Mouse (Mus musculus) heart, postnatal 0 days (tissue): ENCODE results near the gene Ss18l1. TPM values are rescaled to one million over a fixed set of nuclear protein-coding genes. Genes with fewer than 3 reads are reported as not detected.

Experiments used
- ATAC-seq: fragments of 200-750 bp; cut with Nextera tagmentation; 2 replicates; pipeline ENCODE4 v1.8.0; 2017; ENCODE audit warnings: low read depth, moderate number of reproducible peaks, moderate library complexity; ENCODE audit not compliant: insufficient read depth
- DNase-seq: peaks from one replicate; pipeline ENCODE4 v3.0.0-alpha.2; 2016; ENCODE audit warnings: low spot score
- H3K27ac ChIP-seq: fragments of 300-500 bp; sonication (generic); 2 replicates; pipeline ENCODE4 v1.5.1; 2014; ENCODE audit warnings: low read depth, mild to moderate bottlenecking
- H3K27me3 ChIP-seq: fragments of 300-500 bp; sonication (generic); 2 replicates; pipeline ENCODE4 v1.6.1; 2014; ENCODE audit warnings: low read length, mixed read lengths; ENCODE audit not compliant: control insufficient read depth, insufficient read depth
- H3K36me3 ChIP-seq: fragments of 300-500 bp; sonication (generic); replicated peaks from 2 replicates; pipeline ENCODE4 v1.6.1; 2014; ENCODE audit warnings: low read length, mixed read lengths; ENCODE audit not compliant: control insufficient read depth, insufficient read depth
- H3K4me1 ChIP-seq: fragments of 300-500 bp; sonication (generic); 2 replicates; pipeline ENCODE4 v1.6.1; 2014; ENCODE audit warnings: antibody characterized with exemption; ENCODE audit not compliant: control insufficient read depth, insufficient read depth
- H3K4me2 ChIP-seq: fragments of 300-500 bp; sonication (generic); 2 replicates; pipeline ENCODE4 v1.6.1; 2014; ENCODE audit warnings: low read depth, mild to moderate bottlenecking, low read length, moderate library complexity
- H3K4me3 ChIP-seq: fragments of 300-500 bp; sonication (generic); 2 replicates; pipeline ENCODE4 v1.5.1; 2014; ENCODE audit warnings: low read depth, low read length
- H3K9ac ChIP-seq: fragments of 300-500 bp; sonication (generic); replicated peaks from 2 replicates; pipeline ENCODE4 v1.6.1; 2014; ENCODE audit warnings: low read depth, low read length, mixed read lengths
- H3K9me3 ChIP-seq: fragments of 300-500 bp; sonication (generic); replicated peaks from 2 replicates; pipeline ENCODE4 v1.6.1; 2016; ENCODE audit warnings: low read length; ENCODE audit not compliant: control insufficient read depth
- CTCF ChIP-seq: IDR thresholded peaks from 2 replicates; pipeline ENCODE4 v1.5.1; 2016; ENCODE audit warnings: antibody characterized with exemption, control low read depth, low read depth
- EP300 ChIP-seq: IDR thresholded peaks from 2 replicates; pipeline ENCODE4 v1.6.1; 2016; ENCODE audit warnings: antibody characterized with exemption, low read depth
- WGBS: fragments of 180-500 bp; shearing (Covaris S2); extraction: QIAGEN DNeasy Blood & Tissue Kit; methylation state at CpG from one replicate; pipeline ENCODE4 v1.1.7; 2014; 5-methylcytosine and 5-hydroxymethylcytosine counted together
- polyA plus RNA-seq: library from polyadenylated mRNA; unstranded; fragments of >200 nt; fragmentation: Nextera tagmentation; extraction: Ambion mirVana; gene quantifications from 2 replicates; pipeline ENCODE4 v1.2.1, GENCODE M21; 2015
- total RNA-seq: library from RNA; depleted of rRNA; stranded (reverse); fragments of >200 nt; gene quantifications from 2 replicates; pipeline ENCODE4 v1.2.3, GENCODE M21; 2014; ENCODE audit warnings: low replicate concordance

Gene Ss18l1
- total and polyA plus RNA-seq, 2 experiments from 2014 or later, result 2.3 to 5.3 TPM

- Histone ChIP-seq H3K9ac (no peak overlapping the region), H3K27me3 (peaks cover 26% of the 10 kb centered on the region), H3K9me3 (no peaks in the 10 kb centered on the region), H3K4me3 (no peak overlapping the region), H3K36me3 (no peaks in the 10 kb centered on the region), H3K4me2 (no peak overlapping the region), H3K4me1 (0 out of 2 replicates have a peak, but pooled peaks cover 14% of the 10 kb centered on the region), H3K27ac (no peak overlapping the region)
- DNase-seq, result no peak
- TF ChIP-seq EP300 (no peak), CTCF (no peak)
- no peak for ATAC-seq
- WGBS, result 44% methylated on average over 6 of the region's 6 CpGs
Observed at GRCm38 (mm10) chr2:180108285-180108684, 66.0 kb downstream of the Ss18l1 start.

- H3K4me2 ChIP-seq, result no peak overlapping the region
- H3K9me3 ChIP-seq, result no peaks in the 10 kb centered on the region
- TF ChIP-seq CTCF (peak; percentile 34; the same call in 1 of the 2 replicates), EP300 (no peak)
- H3K36me3 ChIP-seq, result no peaks in the 10 kb centered on the region
- no peak for DNase-seq
- no peak overlapping the region for H3K4me3 ChIP-seq
- no peak for ATAC-seq
- no peak overlapping the region for H3K27ac ChIP-seq
- 53% methylated on average over 17 of the region's 17 CpGs for WGBS
- peaks cover 28% of the 10 kb centered on the region for H3K4me1 ChIP-seq
- H3K27me3 ChIP-seq, result no peaks in the 10 kb centered on the region
- H3K9ac ChIP-seq, result no peak overlapping the region
Observed at GRCm38 (mm10) chr2:180113909-180114890, 71.9 kb downstream of the Ss18l1 start.

GRCm38 (mm10) chr2:180115279-180115678 is 73.0 kb downstream of the Ss18l1 start:
- 3% methylated on average over 6 of the region's 6 CpGs for WGBS
- Histone ChIP-seq H3K27me3 (no peaks in the 10 kb centered on the region), H3K9me3 (no peaks in the 10 kb centered on the region), H3K27ac (0 out of 2 replicates have a peak overlapping the region, but pooled peaks have one; percentile 27), H3K9ac (no peak overlapping the region), H3K4me3 (no peak overlapping the region), H3K4me1 (peaks cover 34% of the 10 kb centered on the region), H3K4me2 (no peak overlapping the region), H3K36me3 (no peaks in the 10 kb centered on the region)
- DNase-seq, result peak; percentile 36
- TF ChIP-seq CTCF (no peak), EP300 (no peak)
- no peak for ATAC-seq

GRCm38 (mm10) chr2:180116081-180116493 is 73.8 kb downstream of the Ss18l1 start:
- peaks cover 40% of the 10 kb centered on the region for H3K4me1 ChIP-seq

GRCm38 (mm10) chr2:180116741-180117484 is 74.6 kb downstream of the Ss18l1 start:
- H3K4me3 ChIP-seq, result no peak overlapping the region
- DNase-seq (no peak), ATAC-seq (no peak)
- 69% methylated on average over 8 of the region's 8 CpGs for WGBS
- H3K36me3 ChIP-seq, result no peaks in the 10 kb centered on the region
- TF ChIP-seq CTCF (no peak), EP300 (no peak)
- no peaks in the 10 kb centered on the region for H3K9me3 ChIP-seq
- H3K27me3 ChIP-seq, result no peaks in the 10 kb centered on the region
- no peak overlapping the region for H3K27ac ChIP-seq
- peaks cover 40% of the 10 kb centered on the region for H3K4me1 ChIP-seq
- H3K9ac ChIP-seq, result no peak overlapping the region
- H3K4me2 ChIP-seq, result no peak overlapping the region

More at GRCm38 (mm10) chr2:180116081-180116493, 73.8 kb downstream of the Ss18l1 start:
- no peak for DNase-seq
- TF ChIP-seq EP300, result no peak
- no peak for TF ChIP-seq CTCF
- H3K9me3 ChIP-seq, result no peaks in the 10 kb centered on the region
- no peak for ATAC-seq
- H3K27me3 ChIP-seq, result no peaks in the 10 kb centered on the region
- no peak overlapping the region for H3K4me2 ChIP-seq
- H3K9ac ChIP-seq, result no peak overlapping the region
- H3K36me3 ChIP-seq, result no peaks in the 10 kb centered on the region
- no peak overlapping the region for H3K4me3 ChIP-seq
- no peak overlapping the region for H3K27ac ChIP-seq
- WGBS, result 32% methylated on average over 10 of the region's 10 CpGs
